Mouse (Mus musculus) ES-Bruce4 (cell line): ENCODE data around the gene Hist1h1d.

Experiments
- CTCF ChIP-seq: IDR thresholded peaks from one replicate; pipeline ENCODE4 v1.8.1; 2011; ENCODE audit warnings: low read depth, low read length
- POLR2A ChIP-seq: IDR thresholded peaks from one replicate; pipeline ENCODE4 v1.8.1; 2011; ENCODE audit warnings: low read length; ENCODE audit not compliant: insufficient read depth

GRCm38 (mm10) chr13:23576906-23577639 lies 24.0 kb downstream of the Hist1h1d start:
- no peak for TF ChIP-seq CTCF
- TF ChIP-seq POLR2A, result no peak
